Mouse (Mus musculus) gastrocnemius, postnatal 10 days (tissue): Measurements from ENCODE around the gene Dnah12. TPM values are rescaled to one million over a fixed set of nuclear protein-coding genes. Genes with fewer than 3 reads are reported as not detected.
"Not testable (repeated sequence)": the region's sequence is repeated elsewhere in the genome, so short reads cannot be mapped to it uniquely, and the experiment has no call there.

Experiments used
- DNase-seq: peaks from one replicate; pipeline ENCODE4 v3.0.0; 2021; ENCODE audit warnings: mixed read lengths
- long read RNA-seq, 2 experiments: library from polyadenylated mRNA; stranded (forward); transcript quantifications; one replicate each; pipeline ENCODE4 v2.0.0; 2021
- total RNA-seq, 2 experiments: library from RNA; stranded (reverse); gene quantifications; 2 replicates each; pipeline ENCODE4 v1.2.3; 2021

Dnah12 gene
- not detected for total RNA-seq
- long read RNA-seq, experiment 1, result 0 reads
- long read RNA-seq, experiment 2, result 0 reads

- no peak for DNase-seq
Observed at GRCm38 (mm10) chr14:26692974-26693373, at the start of gene Dnah12. Dnah12 (plus strand) TSS chr14:26693274.

DNA sequence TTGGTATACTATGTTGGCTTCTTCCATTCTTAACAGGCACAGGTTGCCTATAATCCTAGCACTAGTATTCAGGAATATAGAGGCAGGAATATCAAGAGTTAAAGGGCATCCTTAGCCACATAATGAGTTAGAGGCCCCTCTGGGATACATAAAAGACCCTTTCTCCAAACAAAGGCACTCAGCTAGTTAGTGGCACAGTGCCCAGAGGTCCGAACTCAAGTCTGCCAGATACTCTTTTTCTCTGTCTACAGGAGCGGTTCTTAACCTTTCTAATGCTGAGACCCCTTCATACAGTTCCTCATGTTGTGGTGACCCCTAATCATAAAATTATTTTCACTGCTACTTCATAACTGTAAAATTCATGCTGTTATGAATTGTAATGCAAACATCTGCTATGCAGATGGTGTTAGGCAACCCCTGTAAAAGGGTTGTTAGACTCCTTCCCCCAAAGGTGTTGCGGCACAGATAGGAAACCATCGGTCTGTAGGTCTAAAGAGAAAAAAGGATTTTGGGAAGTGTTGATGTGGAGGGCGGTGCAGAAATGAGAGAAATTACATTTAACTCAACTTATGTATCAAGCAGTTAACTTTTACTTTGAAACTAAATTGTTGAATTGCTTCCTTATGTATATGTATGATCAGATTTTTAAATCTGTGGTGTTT lies 47.0 kb upstream of the Dnah12 start:
- no peak for DNase-seq

DNA sequence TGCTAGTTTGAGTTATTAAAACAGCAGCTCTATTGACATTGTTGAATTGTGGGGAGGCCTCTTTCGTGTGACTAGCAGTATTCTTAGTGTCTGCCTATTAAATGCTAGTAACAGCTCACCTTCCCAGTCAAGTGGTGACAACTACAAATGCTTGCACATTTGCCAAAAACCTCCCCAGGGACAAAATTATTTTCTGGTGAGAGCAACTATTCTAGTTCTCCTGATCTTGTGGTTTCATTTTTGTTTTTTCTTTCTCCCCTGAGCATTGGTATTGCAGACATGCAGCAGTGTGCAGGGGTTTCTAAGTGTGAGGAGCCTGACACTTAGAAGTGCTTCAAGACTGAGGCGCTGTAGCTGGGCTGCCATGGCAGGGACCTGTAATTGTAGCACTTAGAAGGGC lies 45.3 kb upstream of the Dnah12 start:
- no peak for DNase-seq

DNA sequence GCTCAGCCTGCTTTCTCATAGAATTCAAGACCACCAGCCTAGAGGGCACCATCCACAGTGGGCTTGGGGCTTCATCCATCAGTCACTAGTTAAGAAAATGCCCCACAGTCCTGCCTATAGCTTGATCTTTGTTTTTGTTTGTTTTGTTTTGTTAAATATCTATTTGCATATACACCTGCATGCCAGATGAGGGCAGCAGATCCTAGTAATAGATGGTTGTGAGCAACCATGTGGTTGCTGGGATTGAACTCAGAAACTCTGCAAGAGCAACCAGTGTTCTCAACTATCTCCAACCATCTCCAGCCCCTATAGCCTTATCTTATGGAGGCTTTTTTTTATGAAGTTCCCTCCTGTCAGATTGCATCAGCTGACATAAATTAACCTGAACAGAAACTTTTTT lies 41.2 kb upstream of the Dnah12 start:
- DNase-seq, result no peak

DNA sequence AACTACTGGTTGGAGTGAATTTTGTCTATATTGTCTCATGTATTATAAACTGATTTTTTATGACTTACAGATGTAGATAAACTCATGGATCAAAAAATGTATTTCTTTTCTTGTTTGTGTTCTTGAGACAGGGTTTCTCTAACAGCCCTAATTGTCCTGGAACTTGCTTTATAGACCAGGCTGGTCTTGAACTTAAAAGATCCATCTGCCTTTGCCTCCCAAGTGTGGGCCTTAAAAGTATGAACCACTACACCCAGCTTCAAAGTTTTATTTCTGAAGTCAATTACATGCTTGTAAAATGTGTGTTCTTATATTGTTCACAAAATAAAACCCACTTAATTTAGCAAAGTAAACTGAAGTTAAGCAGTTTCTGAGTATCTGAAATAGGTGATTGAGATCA lies 34.9 kb upstream of the Dnah12 start:
- no peak for DNase-seq

GRCm38 (mm10) chr14:26660233-26660632 lies 32.8 kb upstream of the Dnah12 start:
- DNase-seq, result no peak

- no peak for DNase-seq
Observed at GRCm38 (mm10) chr14:26662016-26662415, 31.1 kb upstream of the Dnah12 start.

- DNase-seq, result no peak
Observed at GRCm38 (mm10) chr14:26662488-26662887, 30.6 kb upstream of the Dnah12 start.

DNA sequence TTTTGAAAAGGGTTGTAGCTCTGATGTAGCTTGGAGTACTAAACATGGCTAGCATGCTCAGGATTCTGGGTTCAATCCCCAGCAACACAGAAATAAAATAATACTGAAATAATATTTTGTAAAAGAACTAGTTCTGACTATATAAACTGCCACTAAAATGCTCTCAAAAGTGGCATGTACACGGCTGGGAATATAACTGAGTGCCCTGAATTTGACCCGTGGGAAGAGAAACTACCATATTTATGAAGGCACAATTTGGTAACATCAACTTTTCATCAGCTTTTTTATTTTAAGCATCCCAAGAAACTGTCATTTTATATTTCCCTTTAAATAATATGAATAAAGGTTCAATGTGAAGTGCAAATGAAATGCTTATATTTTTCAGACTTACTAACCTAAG lies 29.2 kb upstream of the Dnah12 start:
- no peak for DNase-seq

DNA sequence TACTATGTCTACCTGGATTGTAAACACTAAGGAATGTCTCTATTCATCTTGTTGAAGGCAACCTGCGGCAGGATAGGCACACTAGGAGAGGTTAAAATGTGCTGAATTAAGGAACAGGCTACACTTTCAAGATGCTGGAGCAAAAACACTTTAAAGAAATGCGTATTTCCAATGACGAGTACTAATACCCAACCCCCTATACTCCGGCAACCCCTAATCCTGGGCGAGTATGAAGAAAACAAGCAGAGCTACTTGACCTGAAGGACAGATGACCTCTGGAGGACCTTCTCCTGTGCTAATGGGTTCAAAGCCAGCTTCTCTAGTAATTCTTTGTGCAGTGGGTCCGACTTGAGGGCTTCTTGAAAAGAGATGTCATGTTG lies 25.1 kb upstream of the Dnah12 start:
- DNase-seq, result no peak

- DNase-seq, result peak; percentile 43
Observed at GRCm38 (mm10) chr14:26668371-26669291, 24.4 kb upstream of the Dnah12 start.

GRCm38 (mm10) chr14:26669292-26670073 lies 23.6 kb upstream of the Dnah12 start, which contains the start of gene Pde12:
Pde12 (minus strand) TSS chr14:26669883.
- DNase-seq, result peak; percentile 78

- no peak for DNase-seq
Observed at GRCm38 (mm10) chr14:26670964-26671363, 22.1 kb upstream of the Dnah12 start.

GRCm38 (mm10) chr14:26671870-26672615 lies 21.0 kb upstream of the Dnah12 start:
- DNase-seq, result not testable (repeated sequence)

- DNase-seq, result not testable (repeated sequence)
Observed at GRCm38 (mm10) chr14:26674476-26675169, 18.5 kb upstream of the Dnah12 start.

GRCm38 (mm10) chr14:26675371-26675770 lies 17.7 kb upstream of the Dnah12 start:
- DNase-seq, result peak; percentile 43

- DNase-seq, result no peak
Observed at GRCm38 (mm10) chr14:26675791-26676190, 17.3 kb upstream of the Dnah12 start.

DNA sequence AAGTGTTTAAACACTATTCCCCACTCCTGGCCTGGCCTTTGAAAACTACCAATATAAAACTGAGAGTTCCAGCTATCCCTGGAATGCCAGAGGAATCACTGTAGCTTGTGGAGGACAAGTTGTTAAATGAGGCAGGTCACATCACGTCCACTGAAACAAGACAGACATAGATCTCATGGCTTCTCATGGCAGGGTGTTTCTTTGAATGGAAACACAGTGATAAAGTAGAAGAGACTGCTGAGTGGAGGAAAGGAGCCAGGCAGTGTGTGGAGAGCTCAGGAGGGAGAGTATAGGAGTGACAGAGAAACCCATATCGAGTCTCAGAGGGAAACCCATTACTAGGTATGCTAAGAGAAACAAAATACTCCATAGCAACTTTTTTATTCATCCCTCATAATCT lies 2.3 kb upstream of the Dnah12 start:
- DNase-seq, result no peak

- DNase-seq, result no peak
Observed at GRCm38 (mm10) chr14:26691363-26691762, 1.7 kb upstream of the Dnah12 start.

DNA sequence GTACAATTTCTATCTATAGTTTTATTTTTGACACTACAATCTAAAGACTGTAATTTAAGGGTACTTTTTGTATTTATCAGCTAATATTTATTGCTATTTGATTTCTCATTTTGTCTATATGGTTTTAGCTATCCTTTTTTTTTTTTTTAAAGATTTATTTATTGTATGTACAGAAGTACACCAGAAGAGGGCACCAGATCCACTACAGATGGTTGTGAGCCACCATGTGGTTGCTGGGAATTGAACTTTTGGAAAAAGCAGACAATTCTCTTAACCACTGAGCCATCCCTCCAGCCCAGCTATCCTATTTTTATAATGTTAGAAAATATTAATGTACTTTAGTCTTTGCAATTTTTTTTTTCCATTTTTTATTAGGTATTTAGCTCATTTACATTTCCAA lies 4.8 kb downstream of the Dnah12 start:
- no peak for DNase-seq

- not testable (repeated sequence) for DNase-seq
Observed at GRCm38 (mm10) chr14:26705246-26705645, 12.2 kb downstream of the Dnah12 start.
